Mouse (Mus musculus) cerebellum, adult 2 months (tissue): ENCODE measurements around the gene Fam209.

Experiments
- CTCF ChIP-seq: fragments of 200-500 bp; IDR thresholded peaks from 2 replicates; pipeline ENCODE4 v1.5.1; 2011; ENCODE audit warnings: low read depth, mild to moderate bottlenecking, control low read depth, low read length, moderate library complexity, borderline replicate concordance; ENCODE audit not compliant: insufficient read depth
- POLR2A ChIP-seq: fragments of 200-500 bp; IDR thresholded peaks from 2 replicates; pipeline ENCODE4 v1.6.1; 2011; ENCODE audit warnings: low read length, control low read depth, borderline replicate concordance; ENCODE audit not compliant: insufficient read depth

GRCm38 (mm10) chr2:172472318-172472717, at the start of gene Fam209:
- TF ChIP-seq CTCF (no peak), POLR2A (no peak)
